Mouse (Mus musculus) layer of hippocampus, adult 11-12 months (tissue): ENCODE data around the gene Map1b.

Source experiments
- DNase-seq: peaks from one replicate; pipeline ENCODE4 v3.0.0; 2022; ENCODE audit warnings: low spot score

Gene Map1b

DNA sequence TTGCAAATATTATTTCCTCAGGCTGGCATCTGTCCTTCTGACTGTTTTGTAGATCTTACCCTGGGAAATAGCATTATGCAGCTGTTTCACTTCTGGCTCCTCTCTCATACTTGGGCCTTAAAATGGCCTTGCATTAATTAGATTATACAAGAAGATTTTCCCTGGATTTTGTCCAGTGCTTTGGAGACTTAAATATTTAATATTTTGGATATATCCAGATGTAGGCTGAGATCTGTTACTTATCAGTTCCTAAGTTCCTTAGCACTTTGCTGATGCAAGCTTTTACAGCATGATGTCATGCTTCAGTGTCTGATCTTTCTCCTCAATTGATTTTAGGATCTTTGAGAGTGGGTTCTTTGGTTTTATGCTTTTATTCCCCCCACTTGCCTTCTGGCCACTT lies 11.6 kb upstream of the Map1b start:
- no peak for DNase-seq

DNA sequence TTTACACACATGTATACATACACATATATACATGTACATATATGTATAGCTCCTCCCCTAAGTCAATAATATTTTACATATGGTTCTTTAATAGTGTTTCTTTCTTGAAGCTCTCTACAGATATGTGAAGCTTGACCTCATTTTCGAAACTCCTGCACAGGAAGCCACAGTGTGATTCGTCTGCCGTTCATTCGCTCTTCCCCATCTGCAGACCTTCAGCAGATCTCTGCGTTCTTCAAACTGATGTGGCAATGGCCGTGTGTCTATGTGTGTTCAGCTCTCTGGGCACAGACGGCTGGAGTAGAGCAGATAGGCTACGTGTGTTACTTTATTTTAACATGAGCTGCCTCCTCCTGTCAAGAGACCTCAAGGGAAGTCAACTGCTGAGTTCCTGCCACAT lies 9.2 kb upstream of the Map1b start:
- DNase-seq = no peak

DNA sequence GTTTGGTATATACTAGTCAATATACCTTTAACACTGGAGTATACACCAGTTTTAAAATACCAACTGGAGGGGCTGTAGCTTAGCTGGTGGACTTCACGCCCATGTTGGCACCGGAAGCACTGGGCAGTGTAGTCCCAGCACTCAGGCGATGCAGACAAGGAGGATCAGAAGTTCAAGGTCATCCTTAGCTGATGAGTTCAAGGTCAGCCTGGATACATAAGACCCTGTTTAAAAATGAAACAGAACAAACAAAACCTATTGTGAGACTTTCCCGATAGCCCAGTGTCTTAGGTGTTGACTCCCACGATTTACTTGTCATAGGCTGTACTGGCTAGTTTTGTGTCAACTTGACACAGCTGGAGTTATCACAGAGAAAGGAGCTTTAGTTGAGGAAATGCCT lies 1.5 kb upstream of the Map1b start:
- no peak for DNase-seq

DNA sequence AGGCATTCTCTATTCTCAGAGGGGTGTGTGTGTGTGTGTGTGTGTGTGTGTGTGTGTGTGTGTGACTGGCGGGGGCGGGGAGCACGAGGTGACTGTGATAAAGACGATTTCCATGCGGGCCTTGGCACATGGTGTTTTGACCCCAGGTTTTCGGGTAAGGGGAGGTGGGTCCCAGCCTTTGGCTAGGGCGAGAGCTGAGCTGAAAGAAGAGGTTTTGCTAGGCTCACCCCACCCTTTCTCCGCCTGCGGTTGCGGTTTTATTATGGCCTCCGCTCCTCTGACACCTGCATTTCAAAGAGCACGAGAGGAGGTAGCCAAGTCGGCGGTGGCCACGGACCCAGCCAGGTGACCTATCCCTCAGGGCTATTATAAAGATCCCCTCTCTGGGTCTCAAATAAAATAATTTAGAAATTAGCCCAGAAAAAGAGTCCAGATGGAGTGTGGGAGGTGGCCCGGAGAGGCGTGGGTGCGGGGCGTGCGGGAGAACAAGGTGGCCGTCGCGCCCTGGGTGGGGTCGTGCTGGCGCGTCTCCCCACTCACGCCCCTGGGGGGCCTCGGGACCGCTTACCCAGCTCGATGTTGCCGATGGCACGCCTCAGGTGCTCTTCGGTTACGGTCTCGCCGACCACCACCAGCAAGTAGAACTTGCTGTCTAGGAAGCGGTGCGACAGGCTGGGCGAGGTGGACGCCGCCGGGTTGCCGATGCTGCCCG lies 448 bp downstream of the Map1b start:
- no peak for DNase-seq

DNA sequence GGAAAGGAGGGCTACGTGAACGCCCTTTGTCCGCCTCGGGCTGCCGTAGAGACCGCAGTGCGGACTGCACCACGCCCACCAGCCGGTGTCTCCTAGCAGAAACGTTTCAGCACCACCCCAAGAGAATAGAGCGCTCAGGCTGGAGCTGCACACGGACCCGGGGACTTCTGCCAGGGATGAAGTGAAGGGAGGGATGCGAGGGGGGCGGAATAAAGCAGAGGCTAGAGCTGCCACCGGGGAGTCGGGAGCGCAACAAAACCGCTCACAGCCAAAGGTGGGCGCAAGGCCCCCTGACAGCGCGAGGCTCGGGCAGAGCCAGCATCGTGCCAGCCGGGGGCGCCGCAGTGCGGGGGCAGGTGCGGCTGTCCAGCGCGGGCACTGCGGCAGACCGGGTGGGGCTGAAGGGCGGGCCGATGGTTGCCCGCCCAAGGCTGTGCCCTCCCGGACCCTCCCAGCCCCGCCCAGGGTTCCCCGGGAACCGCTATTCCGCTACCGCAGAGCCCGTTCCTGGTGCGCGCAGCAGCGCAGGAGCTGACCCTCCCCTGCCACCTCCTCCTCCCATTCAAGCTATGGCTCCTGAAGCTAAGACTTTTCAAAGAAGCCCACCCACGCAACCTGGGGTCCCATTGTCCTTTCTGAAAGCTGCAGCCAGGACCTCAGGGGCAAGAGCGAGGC lies 1.3 kb downstream of the Map1b start:
- peak; percentile 65 for DNase-seq

DNA sequence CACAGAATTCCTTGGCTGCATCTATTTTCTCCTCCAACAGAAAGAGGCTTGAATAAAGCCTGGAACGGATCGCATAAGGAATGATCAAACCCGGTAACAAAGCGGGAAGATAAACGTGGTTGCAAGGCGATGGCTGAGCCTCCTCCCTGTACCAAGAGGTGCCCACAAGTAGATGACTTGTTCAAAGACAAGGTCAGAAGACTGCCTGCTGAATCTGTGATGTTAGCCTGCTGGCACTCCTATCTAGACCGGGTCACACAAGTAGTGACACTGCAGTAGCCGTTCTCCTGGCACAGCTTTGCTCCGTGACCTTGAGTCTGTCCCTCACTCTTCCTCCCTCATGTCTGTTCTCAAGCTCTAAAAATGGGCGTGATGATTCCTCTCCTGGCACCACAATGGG lies 2.4 kb downstream of the Map1b start:
- no peak for DNase-seq

DNA sequence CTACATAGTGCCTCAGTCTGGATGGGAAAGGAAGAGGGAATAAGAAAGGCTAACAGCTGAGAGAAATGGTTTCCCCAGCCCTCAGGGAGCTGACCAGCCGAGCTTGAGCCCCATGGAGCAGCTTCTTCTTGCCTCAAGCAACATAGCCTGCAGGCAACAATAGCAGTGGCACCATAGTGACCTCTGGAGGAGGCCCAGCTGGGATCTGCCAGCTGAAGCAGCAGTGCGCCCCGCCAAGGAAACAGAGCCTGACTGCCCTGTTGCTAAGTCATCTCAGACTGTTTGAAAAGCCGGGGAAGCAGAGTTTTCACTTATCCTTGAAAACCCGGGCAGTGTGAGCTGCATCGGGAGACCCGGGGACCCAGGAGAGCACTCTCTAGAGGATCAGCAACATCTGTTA lies 3.2 kb downstream of the Map1b start:
- DNase-seq = peak; percentile 64

DNA sequence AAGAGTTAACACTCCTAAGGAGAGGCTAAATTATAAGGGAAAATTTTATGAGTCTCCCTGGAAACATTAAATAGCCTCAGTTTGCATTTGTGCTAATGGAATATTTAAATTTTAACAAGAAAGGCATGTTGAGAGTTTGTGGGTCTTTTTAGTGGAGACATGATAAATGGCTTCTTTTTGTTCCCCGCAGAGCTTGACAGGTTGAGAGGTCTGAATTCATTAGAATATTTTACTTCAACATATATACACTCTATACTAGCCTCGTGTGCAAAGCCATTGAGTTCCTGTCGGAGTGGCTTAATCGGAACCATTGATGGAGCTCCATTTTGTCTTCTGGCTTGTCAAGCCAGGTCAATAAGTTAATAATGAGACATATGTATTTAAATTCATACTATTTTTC lies 6.4 kb downstream of the Map1b start:
- DNase-seq = no peak

DNA sequence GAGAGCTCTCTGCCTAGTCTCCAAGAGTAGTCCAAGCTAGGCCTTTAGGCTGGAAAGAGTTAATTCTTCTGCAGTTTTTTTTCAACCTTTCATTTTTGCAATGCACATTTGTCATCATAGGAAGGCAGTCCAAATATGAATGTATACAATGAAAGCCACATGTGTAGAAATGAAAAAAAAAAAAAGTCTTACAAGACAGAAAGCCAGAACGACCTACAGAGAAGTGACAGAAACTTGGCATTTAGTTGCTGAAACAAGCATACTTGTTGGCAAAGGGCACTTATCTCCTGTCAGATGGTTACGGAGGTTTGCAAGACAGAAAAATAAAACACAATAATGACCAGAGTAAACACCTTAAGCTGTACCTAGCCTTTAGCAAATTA lies 9.8 kb downstream of the Map1b start:
- DNase-seq = no peak

DNA sequence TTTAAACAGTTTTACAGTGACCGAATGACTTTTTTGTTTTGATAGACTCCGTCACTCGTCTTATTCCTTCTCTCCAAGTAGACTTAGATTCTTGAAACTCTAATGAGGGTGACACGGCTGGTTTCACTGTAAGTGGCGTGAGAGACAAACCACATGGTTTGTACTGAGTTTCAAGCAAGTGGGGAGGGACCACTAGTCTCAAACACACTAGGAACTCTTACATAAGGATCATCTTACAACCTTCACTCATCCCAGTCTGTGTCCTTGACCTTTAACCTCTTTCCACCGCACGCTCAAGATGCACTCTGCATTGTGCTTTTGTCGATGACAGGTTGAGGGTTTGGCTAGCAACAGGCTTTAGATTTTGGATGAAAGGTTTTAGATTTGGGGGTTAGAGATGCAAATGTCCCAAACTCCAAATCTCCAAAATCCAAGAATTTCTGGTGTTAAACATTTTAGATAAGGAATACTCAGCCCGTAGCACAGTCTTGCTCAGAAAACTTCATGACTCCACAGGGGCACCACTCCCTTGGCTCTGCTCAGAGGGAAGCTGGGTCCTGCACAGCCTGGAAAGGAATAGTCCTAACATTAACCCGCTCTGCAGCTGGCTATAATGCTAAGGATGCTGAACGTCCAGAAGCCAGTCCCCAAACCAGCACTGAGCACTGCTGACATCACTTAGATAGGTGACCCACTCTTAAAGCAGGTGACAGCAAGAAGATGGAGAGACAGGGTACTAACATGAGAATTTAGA lies 10.3 kb downstream of the Map1b start:
- no peak for DNase-seq

DNA sequence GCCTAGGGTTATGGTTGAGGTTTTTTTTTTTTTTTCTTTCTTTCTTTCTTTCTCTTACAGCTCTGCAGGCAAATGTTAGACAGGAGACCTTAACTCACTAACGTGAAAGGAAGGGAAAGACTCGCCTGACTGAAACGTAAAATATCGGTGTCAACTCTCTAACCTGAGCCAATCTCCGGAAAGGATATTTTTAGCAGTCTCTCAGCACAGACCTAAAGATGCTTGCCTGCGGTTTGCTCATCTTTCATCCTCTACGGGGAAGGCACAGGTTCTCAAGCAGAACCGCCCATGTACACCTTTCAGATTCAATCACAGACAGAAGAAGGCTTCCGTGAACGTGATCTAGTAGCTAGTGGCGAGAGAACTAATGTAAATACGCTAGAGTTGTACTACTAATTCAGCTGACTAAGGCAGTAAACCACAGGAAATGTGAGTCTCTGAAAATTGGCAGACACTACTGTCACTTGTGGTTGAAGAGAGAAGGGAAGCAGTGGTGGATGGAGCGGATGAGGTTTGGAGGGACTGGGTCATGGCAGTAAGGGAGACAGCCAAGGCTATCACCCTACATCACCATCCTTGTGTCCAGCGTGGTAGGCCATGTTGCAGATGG lies 12.9 kb downstream of the Map1b start:
- DNase-seq = no peak

DNA sequence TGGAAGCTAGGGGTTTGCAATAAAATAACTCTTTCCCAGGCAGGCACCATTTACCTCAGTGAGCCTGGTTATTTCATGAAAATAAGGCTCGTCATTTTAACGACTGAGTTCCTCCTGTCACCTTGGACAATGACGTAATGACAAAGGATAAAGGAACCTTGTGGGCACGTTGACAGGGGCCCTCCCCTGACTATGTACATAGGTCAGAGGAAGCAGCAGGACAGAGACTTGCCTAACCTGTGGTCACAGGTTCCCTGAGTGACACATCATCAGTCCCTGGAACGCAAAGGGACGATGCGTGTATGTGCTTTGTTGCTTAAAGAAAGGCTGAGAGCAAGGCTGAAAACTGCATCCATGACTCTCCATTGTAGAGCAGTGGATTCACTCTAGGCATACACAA lies 13.4 kb downstream of the Map1b start:
- DNase-seq = no peak

DNA sequence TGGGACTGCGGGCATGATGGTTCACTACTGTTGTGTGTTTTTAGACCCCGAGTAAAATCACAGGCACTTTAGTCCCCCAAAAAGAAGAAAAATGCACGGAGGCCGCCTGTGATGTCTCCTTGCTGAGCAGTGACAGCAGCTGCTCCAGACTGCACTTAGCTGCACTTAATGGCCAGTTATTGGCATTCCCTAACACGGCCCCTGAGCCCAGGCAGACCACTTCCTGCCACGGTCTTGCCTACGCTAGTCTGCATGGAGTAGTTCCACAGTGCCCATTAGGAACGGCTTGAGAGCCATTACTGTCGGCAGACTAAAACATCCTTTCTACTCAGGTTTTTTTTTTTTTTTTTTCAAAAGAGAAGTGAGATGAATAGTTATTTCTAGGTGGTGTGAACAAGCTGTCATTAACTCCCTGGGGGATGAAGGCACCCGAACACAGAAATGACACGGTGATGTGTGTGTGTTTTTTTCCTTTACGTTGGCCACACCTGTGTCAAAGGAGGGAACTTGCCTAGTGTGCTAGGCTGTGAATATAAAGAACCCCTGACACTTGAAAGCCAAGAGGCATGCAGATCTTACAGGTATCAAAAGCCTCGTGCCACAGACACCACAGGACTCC lies 14.1 kb downstream of the Map1b start:
- no peak for DNase-seq

DNA sequence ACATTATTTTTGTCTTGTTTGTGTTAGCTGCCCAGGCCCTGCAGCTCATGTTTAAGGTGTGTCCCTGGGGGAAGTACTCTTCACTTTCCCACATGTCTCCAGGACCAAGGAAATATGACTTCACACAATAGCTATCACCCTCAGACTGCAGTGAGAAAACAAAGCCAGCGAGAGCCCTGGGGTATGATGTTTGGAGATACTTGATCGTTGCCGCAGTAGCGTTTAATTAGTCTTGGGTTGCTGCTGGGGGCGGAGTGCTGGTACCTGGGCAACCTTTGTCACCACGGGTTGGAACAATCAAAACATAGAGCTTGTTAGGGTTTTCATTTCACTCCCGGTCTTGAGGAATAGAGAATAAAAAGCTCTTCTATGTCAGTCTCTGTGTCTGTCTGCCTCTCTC lies 14.9 kb downstream of the Map1b start:
- DNase-seq = no peak

DNA sequence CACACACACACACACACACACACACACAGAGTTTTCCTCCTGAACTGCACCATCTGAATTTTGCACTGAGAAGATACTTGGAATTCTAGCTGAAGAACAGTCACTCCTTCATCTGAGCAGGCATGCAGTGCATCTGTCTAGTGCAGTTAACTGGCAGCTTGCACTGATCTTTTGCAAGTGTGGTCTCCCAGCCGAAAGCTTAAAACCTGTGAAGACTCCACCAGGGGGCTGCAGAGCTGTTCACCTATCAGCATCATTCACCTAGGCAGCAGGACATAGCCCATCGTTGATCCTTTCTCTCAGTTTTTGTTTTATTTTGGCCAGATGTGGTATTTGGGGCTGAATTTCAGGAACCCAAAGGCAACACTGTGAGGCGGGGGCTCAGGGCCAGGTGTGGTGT lies 15.7 kb downstream of the Map1b start:
- DNase-seq = no peak

DNA sequence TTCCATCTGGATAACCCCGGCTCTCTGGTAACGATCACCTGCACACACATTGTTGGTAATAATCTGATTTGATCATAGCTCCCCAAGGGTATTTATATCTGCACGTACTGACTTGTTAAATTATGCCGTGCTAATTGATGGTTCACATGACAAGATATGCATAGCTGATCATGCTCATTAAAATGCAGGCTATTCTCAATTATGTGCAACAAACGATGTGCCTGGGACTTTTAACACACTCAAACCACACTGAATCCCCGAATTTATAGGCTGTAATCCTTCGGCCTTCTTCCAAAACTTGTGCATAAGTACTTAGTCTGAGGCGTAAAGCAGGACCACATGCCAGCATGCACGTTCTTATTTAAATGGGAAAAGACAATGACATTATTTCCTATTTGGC lies 16.6 kb downstream of the Map1b start:
- no peak for DNase-seq

DNA sequence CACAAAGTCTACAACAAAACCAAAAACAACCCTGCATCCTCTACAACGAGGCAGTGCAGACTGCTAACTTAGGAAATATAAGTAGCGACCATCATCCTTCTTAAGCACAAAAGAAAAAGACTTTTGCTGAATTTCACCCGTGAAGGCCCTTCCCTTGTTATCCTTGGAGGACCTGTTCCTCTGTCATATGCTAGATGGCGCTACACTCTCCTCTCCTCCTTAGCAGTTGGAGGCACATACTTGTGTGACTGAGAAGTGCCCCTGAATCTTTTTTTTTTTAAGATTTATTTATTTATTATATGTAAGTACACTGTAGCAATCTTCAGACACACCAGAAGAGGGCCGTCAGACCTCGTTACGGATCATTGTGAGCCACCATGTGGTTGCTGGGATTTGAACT lies 20.2 kb downstream of the Map1b start:
- DNase-seq = no peak

DNA sequence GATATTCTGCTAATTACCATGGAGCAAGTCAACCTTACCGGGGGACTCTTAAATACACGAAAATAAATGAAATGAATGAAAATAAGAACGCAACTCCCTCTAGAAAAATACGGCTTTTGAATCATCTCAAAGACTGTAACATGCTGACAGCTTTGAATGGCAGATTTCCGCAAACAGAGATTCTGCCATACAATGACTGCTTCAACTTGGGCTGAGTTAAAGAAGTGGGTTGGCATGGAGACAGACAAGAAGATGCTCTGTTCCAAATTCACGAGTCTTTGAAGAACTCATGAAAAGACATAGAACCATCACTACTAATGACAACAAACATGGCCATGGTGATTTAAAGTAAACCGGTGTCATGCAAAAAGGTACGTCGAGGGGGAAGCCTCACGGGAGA lies 21.9 kb downstream of the Map1b start:
- no peak for DNase-seq

DNA sequence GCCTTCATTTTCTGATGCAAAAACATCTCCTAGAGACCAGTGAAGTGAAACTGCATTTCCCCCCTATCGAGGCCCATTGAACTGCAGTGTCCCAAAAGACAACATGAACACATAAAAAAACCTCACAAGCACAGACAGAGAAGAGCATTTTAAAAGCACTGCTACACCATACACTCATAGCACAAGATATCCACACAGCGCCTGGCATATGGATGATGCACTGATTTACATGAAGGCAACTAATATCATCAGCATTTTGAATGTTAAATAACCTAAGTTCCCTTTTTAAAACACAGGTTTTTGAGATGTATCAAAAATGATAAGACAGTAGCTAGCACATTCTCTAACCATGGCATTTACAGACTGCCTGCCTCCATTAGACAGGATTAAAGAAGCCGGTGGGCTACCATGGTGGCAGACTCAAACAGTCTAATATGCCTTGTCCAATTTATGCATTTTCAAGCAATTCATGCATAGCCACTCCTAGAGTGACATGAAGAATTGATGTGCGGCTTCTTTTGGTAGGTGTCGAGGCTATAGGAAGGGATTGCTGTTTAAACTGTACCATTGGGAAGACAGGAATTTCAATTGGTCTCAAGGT lies 22.9 kb downstream of the Map1b start:
- no peak for DNase-seq

DNA sequence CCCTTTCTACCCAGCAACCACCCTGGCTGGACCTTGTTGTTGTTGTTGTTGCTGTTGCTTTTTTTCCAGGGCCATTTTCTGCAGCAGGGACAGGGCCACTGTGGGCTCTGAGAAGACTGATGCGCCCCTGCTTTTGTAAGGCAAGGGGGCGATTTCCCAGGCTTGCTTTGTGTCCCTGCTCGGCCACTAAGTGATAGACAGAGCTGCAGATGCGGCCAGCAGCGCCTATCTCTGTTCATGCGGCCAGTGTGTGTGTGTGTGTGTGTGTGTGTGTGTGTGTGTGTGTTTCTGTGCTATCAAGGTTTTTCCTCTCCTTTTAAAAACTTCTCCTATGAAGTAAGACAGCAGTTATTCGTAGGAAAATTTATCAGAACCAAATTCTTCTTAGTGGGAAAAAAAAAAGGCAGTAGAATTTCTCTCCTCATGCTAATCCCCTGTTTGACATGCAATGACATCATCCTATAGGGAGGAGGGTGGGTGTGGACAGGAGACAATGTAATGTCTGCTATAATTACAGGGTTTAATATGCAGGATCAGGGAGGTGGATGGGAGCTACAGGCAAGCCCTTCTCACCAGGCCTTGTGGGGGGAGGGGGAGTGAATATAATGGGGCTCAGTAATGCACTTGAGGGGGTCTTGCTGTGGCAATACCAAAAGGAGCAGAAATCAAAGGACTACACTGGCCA lies 23.6 kb downstream of the Map1b start:
- DNase-seq = no peak

DNA sequence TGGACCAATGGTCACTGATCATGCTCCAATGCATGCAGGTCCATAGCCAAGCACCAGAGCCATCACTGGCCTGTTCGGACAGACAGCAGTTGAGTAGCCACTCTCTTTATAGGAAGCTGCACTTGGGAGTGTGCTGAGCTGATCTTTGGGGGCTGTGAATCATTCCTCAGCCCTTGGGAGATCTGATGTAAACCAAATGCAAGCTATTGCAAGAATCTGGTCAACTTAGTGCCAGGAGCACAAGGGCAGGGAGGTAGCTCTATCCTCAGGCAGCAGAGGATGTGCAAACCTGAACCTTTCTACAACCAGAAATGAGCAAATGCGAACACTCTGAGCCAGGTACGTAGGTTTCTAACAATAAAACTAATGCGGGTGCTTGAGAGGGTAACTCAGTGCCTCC lies 26.3 kb downstream of the Map1b start:
- no peak for DNase-seq

DNA sequence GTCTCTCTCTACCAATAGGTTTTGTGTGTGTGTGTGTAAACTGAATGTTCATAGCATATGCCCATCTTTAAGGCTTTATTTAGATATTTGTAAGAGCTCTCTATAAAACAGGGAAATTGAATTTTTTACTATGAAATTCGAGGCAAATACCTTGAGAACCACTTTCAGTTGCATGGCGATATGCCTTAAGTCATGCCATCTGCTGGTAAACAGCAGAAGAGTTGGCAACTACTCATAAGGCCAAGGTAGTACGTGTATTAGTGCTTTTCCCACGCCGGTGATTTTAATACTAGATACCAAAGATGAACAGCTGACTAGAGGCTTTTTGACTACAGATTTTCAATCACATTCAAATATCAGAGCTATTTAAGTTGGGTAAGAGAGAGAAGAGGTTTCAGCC lies 27.2 kb downstream of the Map1b start:
- DNase-seq = no peak
